Mouse (Mus musculus): ENCODE data around the gene Madd. TPM values are rescaled to one million over a fixed set of nuclear protein-coding genes. Genes with fewer than 3 reads are reported as not detected.

Madd gene
- polyA plus RNA-seq, 1 experiment from 2014 or later: 62.3 TPM

Other genes starting within 250 kb of the Madd start
- 94.7 and 103 TPM in 2 replicates for gene Celf1, start 243.5 kb downstream of the Madd start, polyA plus RNA-seq (2015; fragmentation: Nextera tagmentation; extraction: Ambion mirVana)
- gene Rapsn, start 148.2 kb downstream of the Madd start, polyA plus RNA-seq (2015; fragmentation: Nextera tagmentation; extraction: Ambion mirVana): 0.83 and 0.89 TPM in 2 replicates
- gene Psmc3, start 129.8 kb downstream of the Madd start, polyA plus RNA-seq (2015; fragmentation: Nextera tagmentation; extraction: Ambion mirVana): 231 and 239 TPM in 2 replicates
- 34.5 and 34.8 TPM in 2 replicates for gene Slc39a13, start 113.4 kb downstream of the Madd start, polyA plus RNA-seq (2015; fragmentation: Nextera tagmentation; extraction: Ambion mirVana)
- 3.8 and 5.6 TPM in 2 replicates for gene Spi1, start 101.4 kb downstream of the Madd start, polyA plus RNA-seq (2015; fragmentation: Nextera tagmentation; extraction: Ambion mirVana)
- gene Mybpc3, start 65.7 kb downstream of the Madd start, polyA plus RNA-seq (2015; fragmentation: Nextera tagmentation; extraction: Ambion mirVana): 0.05 TPM in 1 of 2 replicates, not detected in the other
- 2.5 and 2.6 TPM in 2 replicates for gene Nr1h3, start 19.0 kb upstream of the Madd start, polyA plus RNA-seq (2015; fragmentation: Nextera tagmentation; extraction: Ambion mirVana)
- 36.2 and 37.2 TPM in 2 replicates for gene Acp2, start 19.0 kb upstream of the Madd start, polyA plus RNA-seq (2015; fragmentation: Nextera tagmentation; extraction: Ambion mirVana)
- 16.3 and 16.6 TPM in 2 replicates for gene Ddb2, start 53.1 kb upstream of the Madd start, polyA plus RNA-seq (2015; fragmentation: Nextera tagmentation; extraction: Ambion mirVana)
- 17.0 and 17.7 TPM in 2 replicates for gene Pacsin3, start 72.1 kb upstream of the Madd start, polyA plus RNA-seq (2015; fragmentation: Nextera tagmentation; extraction: Ambion mirVana)
- gene Arfgap2, start 81.1 kb upstream of the Madd start, polyA plus RNA-seq (2015; fragmentation: Nextera tagmentation; extraction: Ambion mirVana): 65.1 and 65.3 TPM in 2 replicates